Mouse (Mus musculus) Patski (cell line): ENCODE data around the gene Sap25. TPM values are rescaled to one million over a fixed set of nuclear protein-coding genes. Genes with fewer than 3 reads are reported as not detected.

Experiments
- ATAC-seq: fragments of 100-300 bp; one replicate; pipeline ENCODE4 v1.8.0; 2021
- CTCF ChIA-PET: fragments of 350-600 bp; sonication (Branson Sonifier 250); formaldehyde crosslinking; loops from one replicate; lab custom pipeline; 2022; ENCODE audit warnings: inconsistent platforms; lab: Charles Lee
- POLR2A ChIA-PET: fragments of 350-600 bp; sonication (Branson Sonifier 250); formaldehyde crosslinking; loops from one replicate; lab custom pipeline; 2022; ENCODE audit warnings: antibody characterized with exemption, inconsistent platforms; lab: Charles Lee
- DNase-seq: peaks from one replicate; pipeline ENCODE4 v3.0.0-alpha.2; 2011; ENCODE audit warnings: low read depth, low spot score
- H3K27me3 ChIP-seq: fragments of 371-371 bp; one replicate; pipeline ENCODE4 v1.5.1; 2021
- CTCF ChIP-seq: fragments of 100-300 bp; IDR thresholded peaks from one replicate; pipeline ENCODE4 v1.5.1; 2021
- in situ Hi-C: fragments of 300-500 bp; cut with MboI; formaldehyde crosslinking; loops from 3 replicates; pipeline ENCODE4 v1.11.1; 2018; ENCODE audit warnings: low pct_unique_long_range_greater_than_20kb, mixed read lengths
- polyA plus RNA-seq: library from polyadenylated mRNA; unstranded; gene quantifications from one replicate; pipeline ENCODE4 v1.2.3, GENCODE M21; 2021

Gene Sap25
- polyA plus RNA-seq, 1 experiment from 2014 or later = 5.2 TPM

- CTCF ChIA-PET = interaction anchor here (1.0 to 2.4 kb wide), 6 partner anchors 9 to 76 kb away, joined by 3 to 17 read pairs (median 4); no protein-coding TSS in a partner anchor
- ATAC-seq = peak; percentile 97
Observed at GRCm38 (mm10) chr5:137684294-137685123, 43.4 kb downstream of the Sap25 start, which contains the start of gene Agfg2. Gene Agfg2, minus strand, starts transcription at chr5:137684726.

GRCm38 (mm10) chr5:137685653-137686052, 44.5 kb downstream of the Sap25 start:
- TF ChIP-seq CTCF = no peak
- POLR2A ChIA-PET = interaction anchor here (0.7 kb wide), 1 partner anchor 14 kb away, joined by 3 read pairs; no protein-coding TSS in a partner anchor
- H3K27me3 ChIP-seq = no peaks in the 10 kb centered on the region
- DNase-seq = no peak
- CTCF ChIA-PET = interaction anchor here (1.3 kb wide), 1 partner anchor 75 kb away, joined by 4 read pairs; no protein-coding TSS in a partner anchor
- in situ Hi-C loops = no loop called here
- no peak for ATAC-seq

More at GRCm38 (mm10) chr5:137684294-137685123, 43.4 kb downstream of the Sap25 start, which contains the start of gene Agfg2:
- in situ Hi-C loops = no loop called here
- no peaks in the 10 kb centered on the region for H3K27me3 ChIP-seq
- POLR2A ChIA-PET = interaction anchor here (0.5 to 1.2 kb wide), 5 partner anchors 12 to 64 kb away, joined by 3 to 4 read pairs (median 3); partner anchors contain the start of gene Tsc22d4
- no peak for TF ChIP-seq CTCF
- peak; percentile 98 for DNase-seq

- CTCF ChIA-PET = interaction anchor here (1.3 kb wide), 1 partner anchor 74 kb away, joined by 4 read pairs; no protein-coding TSS in a partner anchor
- POLR2A ChIA-PET = interaction anchor here (0.7 kb wide), 1 partner anchor 14 kb away, joined by 3 read pairs; no protein-coding TSS in a partner anchor
- no peak for TF ChIP-seq CTCF
Observed at GRCm38 (mm10) chr5:137686127-137686790, 45.1 kb downstream of the Sap25 start.

GRCm38 (mm10) chr5:137689974-137690373, 48.8 kb downstream of the Sap25 start:
- in situ Hi-C loops = no loop called here
- no peaks in the 10 kb centered on the region for H3K27me3 ChIP-seq
- CTCF ChIA-PET = no interaction called here
- POLR2A ChIA-PET = interaction anchor here (0.6 kb wide), 1 partner anchor 16 kb away, joined by 3 read pairs; no protein-coding TSS in a partner anchor
- TF ChIP-seq CTCF = no peak
- ATAC-seq = no peak
- DNase-seq = no peak

More at GRCm38 (mm10) chr5:137686127-137686790, 45.1 kb downstream of the Sap25 start:
- ATAC-seq = no peak
- H3K27me3 ChIP-seq = no peaks in the 10 kb centered on the region
- in situ Hi-C loops = no loop called here
- no peak for DNase-seq

- no peaks in the 10 kb centered on the region for H3K27me3 ChIP-seq
- in situ Hi-C loops = no loop called here
- POLR2A ChIA-PET = interaction anchor here (0.6 kb wide), 1 partner anchor 77 kb away, joined by 4 read pairs; no protein-coding TSS in a partner anchor
- ATAC-seq (no peak), DNase-seq (no peak)
- TF ChIP-seq CTCF = no peak
- CTCF ChIA-PET = no interaction called here
Observed at GRCm38 (mm10) chr5:137690531-137690930, 49.4 kb downstream of the Sap25 start.

- no peak for ATAC-seq
- ChIA-PET CTCF (no interaction called here), POLR2A (no interaction called here)
- in situ Hi-C loops = no loop called here
- no peaks in the 10 kb centered on the region for H3K27me3 ChIP-seq
- no peak for TF ChIP-seq CTCF
- no peak for DNase-seq
Observed at GRCm38 (mm10) chr5:137691881-137692280, 50.7 kb downstream of the Sap25 start.

Other genes with a start within 250 kb of the Sap25 start
- 7.9 TPM for gene Zan, start 164.3 kb upstream of the Sap25 start, polyA plus RNA-seq
- 43.2 TPM for gene Pop7, start 138.8 kb upstream of the Sap25 start, polyA plus RNA-seq
- gene Gigyf1, start 122.8 kb upstream of the Sap25 start, polyA plus RNA-seq = 55.9 TPM
- gene Epo, start 108.1 kb upstream of the Sap25 start, polyA plus RNA-seq = not detected
- 963 TPM for gene Gnb2, start 107.8 kb upstream of the Sap25 start, polyA plus RNA-seq
- gene Actl6b, start 87.8 kb upstream of the Sap25 start, polyA plus RNA-seq = not detected
- not detected for gene Tfr2, start 71.5 kb upstream of the Sap25 start, polyA plus RNA-seq
- 65.4 TPM for gene Mospd3, start 40.3 kb upstream of the Sap25 start, polyA plus RNA-seq
- gene Pcolce, start 27.6 kb upstream of the Sap25 start, polyA plus RNA-seq = 990 TPM
- 2.5 TPM for gene Fbxo24, start 12.3 kb upstream of the Sap25 start, polyA plus RNA-seq
- 31.0 TPM for gene Lrch4, start 12.2 kb upstream of the Sap25 start, polyA plus RNA-seq
- 17.5 TPM for gene Gm20605, start 12.2 kb upstream of the Sap25 start, polyA plus RNA-seq
- 0.09 TPM for gene Irs3, start 4.4 kb downstream of the Sap25 start, polyA plus RNA-seq
- gene Agfg2, start 43.4 kb downstream of the Sap25 start, polyA plus RNA-seq = 33.1 TPM
- gene Nyap1, start 100.3 kb downstream of the Sap25 start, polyA plus RNA-seq = 13.4 TPM
- 154 TPM for gene Tsc22d4, start 104.4 kb downstream of the Sap25 start, polyA plus RNA-seq
- 36.7 TPM for gene Ppp1r35, start 137.5 kb downstream of the Sap25 start, polyA plus RNA-seq
- gene Mepce, start 146.3 kb downstream of the Sap25 start, polyA plus RNA-seq = 64.6 TPM
- 22.2 TPM for gene Zcwpw1, start 146.5 kb downstream of the Sap25 start, polyA plus RNA-seq
- gene Pilra, start 194.9 kb downstream of the Sap25 start, polyA plus RNA-seq = 0.05 TPM
- not detected for gene Pilrb1, start 216.8 kb downstream of the Sap25 start, polyA plus RNA-seq
- not detected for gene Pilrb2, start 230.5 kb downstream of the Sap25 start, polyA plus RNA-seq